Mouse (Mus musculus) MEL (cell line): Measurements from ENCODE around the gene Fkbp8. TPM values are rescaled to one million over a fixed set of nuclear protein-coding genes. Genes with fewer than 3 reads are reported as not detected.

Experiments
- DNase-seq: peaks from one replicate; pipeline ENCODE4 v3.0.0; 2011; ENCODE audit warnings: low read depth, low spot score
- H3K27ac ChIP-seq: 2 replicates; pipeline ENCODE4 v1.5.1; 2012; ENCODE audit warnings: low read depth, mild to moderate bottlenecking, control low read depth, low read length, moderate library complexity; ENCODE audit not compliant: control insufficient read depth
- H3K27me3 ChIP-seq, 2 experiments: fragments of 150-350 bp in 1 of 2; sonication (generic) in 1 of 2; 2 replicates each; pipeline ENCODE4 v1.6.1; 2012; ENCODE audit warnings: low read length in 2 of 2, mild to moderate bottlenecking in 2 of 2, improper control_type of control experiment in 1 of 2, moderate library complexity in 1 of 2; ENCODE audit not compliant: insufficient read depth in 2 of 2, control insufficient read depth in 1 of 2
- H3K36me3 ChIP-seq, 2 experiments: 2 replicates each; pipeline ENCODE4 v1.6.1; 2012 to 2014; ENCODE audit warnings: low read length in 2 of 2, improper control_type of control experiment in 1 of 2, inconsistent platforms in 1 of 2, mild to moderate bottlenecking in 1 of 2; ENCODE audit not compliant: insufficient read depth in 2 of 2, control insufficient read depth in 1 of 2
- H3K4me1 ChIP-seq, 2 experiments: fragments of 150-350 bp in 1 of 2; sonication (generic) in 1 of 2; 2 replicates each; pipeline ENCODE4 v1.6.1; 2012; ENCODE audit warnings: low read length in 2 of 2, improper control_type of control experiment in 1 of 2, mild to moderate bottlenecking in 1 of 2; ENCODE audit not compliant: insufficient read depth in 2 of 2, control insufficient read depth in 1 of 2
- H3K4me3 ChIP-seq, 2 experiments: fragments of 150-350 bp in 1 of 2; sonication (generic) in 1 of 2; 2 replicates each; pipeline ENCODE4 v1.5.1; 2012; ENCODE audit warnings: low read depth in 2 of 2, low read length in 2 of 2, mild to moderate bottlenecking in 2 of 2, moderate library complexity in 2 of 2, control low read depth in 1 of 2, improper control_type of control experiment in 1 of 2; ENCODE audit not compliant: control insufficient read depth in 1 of 2, insufficient read depth in 1 of 2
- H3K79me2 ChIP-seq: 2 replicates; pipeline ENCODE4 v1.6.1; 2012; ENCODE audit warnings: mild to moderate bottlenecking, low read length, moderate library complexity; ENCODE audit not compliant: control insufficient read depth, poor library complexity, insufficient read depth
- H3K9ac ChIP-seq: 2 replicates; pipeline ENCODE4 v1.6.1; 2012; ENCODE audit warnings: low read depth, mild to moderate bottlenecking, control low read depth, low read length, moderate library complexity; ENCODE audit not compliant: control insufficient read depth, poor library complexity, severe bottlenecking
- H3K9me3 ChIP-seq: fragments of 150-350 bp; sonication (generic); replicated peaks from 2 replicates; pipeline ENCODE4 v1.6.1; 2012; ENCODE audit warnings: mild to moderate bottlenecking, low read length, improper control_type of control experiment, moderate library complexity; ENCODE audit not compliant: insufficient read depth
- CHD2 ChIP-seq: IDR thresholded peaks from 2 replicates; pipeline ENCODE4 v1.6.1; 2011; ENCODE audit warnings: low read length, improper control_type of control experiment
- CTCF ChIP-seq, 3 experiments: IDR thresholded peaks in 2 of 3; conservative IDR thresholded peaks in 1 of 3; 2 replicates each; pipeline ENCODE4 v1.5.1; 2011 to 2012; ENCODE audit warnings: low read length in 3 of 3, low read depth in 2 of 3, mild to moderate bottlenecking in 2 of 3, improper control_type of control experiment in 1 of 3, inconsistent platforms in 1 of 3, mixed read lengths in 1 of 3, moderate library complexity in 1 of 3; ENCODE audit not compliant: control insufficient read depth in 1 of 3, insufficient read depth in 1 of 3, poor library complexity in 1 of 3, severe bottlenecking in 1 of 3
- ETS1 ChIP-seq: IDR thresholded peaks from 2 replicates; pipeline ENCODE4 v1.6.1; 2012; ENCODE audit warnings: low read depth, mild to moderate bottlenecking, inconsistent platforms, low read length, improper control_type of control experiment, moderate library complexity
- GABPA ChIP-seq: IDR thresholded peaks from 2 replicates; pipeline ENCODE4 v1.6.1; 2012; ENCODE audit warnings: low read depth, mild to moderate bottlenecking, inconsistent platforms, low read length, improper control_type of control experiment, moderate library complexity
- GATA1 ChIP-seq: IDR thresholded peaks from 2 replicates; pipeline ENCODE4 v1.6.1; 2011; ENCODE audit warnings: low read depth, low read length, improper control_type of control experiment
- MAZ ChIP-seq: IDR thresholded peaks from 2 replicates; pipeline ENCODE4 v1.6.1; 2012; ENCODE audit warnings: low read depth, mild to moderate bottlenecking, inconsistent platforms, low read length, improper control_type of control experiment
- MYB ChIP-seq: IDR thresholded peaks from 2 replicates; pipeline ENCODE4 v1.6.1; 2011; ENCODE audit warnings: mild to moderate bottlenecking, low read depth, low read length, improper control_type of control experiment
- MYC ChIP-seq: IDR thresholded peaks from 2 replicates; pipeline ENCODE4 v1.6.1; 2011; ENCODE audit warnings: low read depth, mild to moderate bottlenecking, low read length, improper control_type of control experiment, moderate library complexity
- NRF1 ChIP-seq: IDR thresholded peaks from 2 replicates; pipeline ENCODE4 v1.6.1; 2014; ENCODE audit warnings: low read depth, mild to moderate bottlenecking, inconsistent platforms, low read length, improper control_type of control experiment, moderate library complexity; ENCODE audit not compliant: poor library complexity, insufficient read depth, severe bottlenecking
- POLR2A ChIP-seq, 2 experiments: IDR thresholded peaks; 2 replicates each; pipeline ENCODE4 v1.6.1; 2011 to 2012; ENCODE audit warnings: low read length in 2 of 2, mild to moderate bottlenecking in 2 of 2, control low read depth in 1 of 2, improper control_type of control experiment in 1 of 2, low read depth in 1 of 2, moderate library complexity in 1 of 2; ENCODE audit not compliant: control insufficient read depth in 1 of 2, insufficient read depth in 1 of 2, poor library complexity in 1 of 2
- POLR2AphosphoS2 ChIP-seq: IDR thresholded peaks from 2 replicates; pipeline ENCODE4 v1.6.1; 2011; ENCODE audit warnings: low read length, improper control_type of control experiment
- POLR2AphosphoS5 ChIP-seq: IDR thresholded peaks from 2 replicates; pipeline ENCODE4 v1.6.1; 2012; ENCODE audit warnings: low read depth, borderline replicate concordance, mild to moderate bottlenecking, inconsistent platforms, low read length, moderate library complexity, mixed read lengths
- TBP ChIP-seq: IDR thresholded peaks from 2 replicates; pipeline ENCODE4 v1.8.0; 2011; ENCODE audit warnings: low read depth, low read length, improper control_type of control experiment
- TCF12 ChIP-seq: IDR thresholded peaks from 2 replicates; pipeline ENCODE4 v1.6.1; 2014; ENCODE audit warnings: low read depth, mild to moderate bottlenecking, inconsistent platforms, low read length, improper control_type of control experiment, moderate library complexity
- USF1 ChIP-seq: IDR thresholded peaks from 2 replicates; pipeline ENCODE4 v1.6.1; 2014; ENCODE audit warnings: low read depth, mild to moderate bottlenecking, inconsistent platforms, low read length, improper control_type of control experiment, moderate library complexity
- ZMIZ1 ChIP-seq: IDR thresholded peaks from 2 replicates; pipeline ENCODE4 v1.6.1; 2012; ENCODE audit warnings: low read depth, mild to moderate bottlenecking, inconsistent platforms, low read length, improper control_type of control experiment, moderate library complexity
- ZNF384 ChIP-seq: IDR thresholded peaks from 2 replicates; pipeline ENCODE4 v1.6.1; 2012; ENCODE audit warnings: low read depth, mild to moderate bottlenecking, inconsistent platforms, low read length, improper control_type of control experiment
- polyA plus RNA-seq, 2 experiments: library from polyadenylated mRNA; stranded (reverse) in 1 of 2; unstranded in 1 of 2; fragments of >175 nt in 1 of 2; fragments of >200 nt in 1 of 2; gene quantifications; 2 replicates each; pipeline versions ENCODE4 v1.2.1 to v1.2.4; 2012; ENCODE audit warnings: low replicate concordance in 2 of 2, low read depth in 1 of 2; ENCODE audit not compliant: insufficient read length in 2 of 2, insufficient read depth in 1 of 2, missing spikeins in 1 of 2
- total RNA-seq: library from RNA; depleted of rRNA; stranded (reverse); fragments of 300-350 nt; gene quantifications from 2 replicates; pipeline ENCODE4 v1.2.3, GENCODE M21; 2012

Gene Fkbp8
- total and polyA plus RNA-seq, 3 experiments, result 215 to 349 TPM; not detected in 1

GRCm38 (mm10) chr8:70490061-70490879, 37.3 kb upstream of the Fkbp8 start:
- H3K9me3 ChIP-seq, result no peaks in the 10 kb centered on the region
- no peak for TF ChIP-seq CTCF (IDR thresholded peaks at IDR 0.05 in 2 of 3, conservative IDR thresholded peaks at IDR 0.05 in 1 of 3; ENCODE audit: control insufficient read depth in 1 of 3, insufficient read depth in 1 of 3, low read depth in 2 of 3, low read length in 3 of 3, poor library complexity in 1 of 3, severe bottlenecking in 1 of 3)
- TF ChIP-seq MYC, result no peak
- no peak for TF ChIP-seq USF1
- TF ChIP-seq ZMIZ1, result no peak
- TF ChIP-seq MAZ, result no peak
- no peak for TF ChIP-seq POLR2A (IDR thresholded peaks at IDR 0.05; ENCODE audit: control insufficient read depth in 1 of 2, insufficient read depth in 1 of 2, low read depth in 1 of 2, low read length in 2 of 2, poor library complexity in 1 of 2)
- no peak for TF ChIP-seq ETS1
- no peak for TF ChIP-seq POLR2AphosphoS2
- TF ChIP-seq TBP, result no peak
- TF ChIP-seq POLR2AphosphoS5, result no peak
- TF ChIP-seq MYB, result no peak
- no peak for TF ChIP-seq GATA1
- TF ChIP-seq NRF1, result no peak
- TF ChIP-seq CHD2, result no peak
- no peak overlapping the region for H3K4me3 ChIP-seq
- no peak overlapping the region for H3K9ac ChIP-seq
- H3K36me3 ChIP-seq, result no peaks in the 10 kb centered on the region
- H3K4me1 ChIP-seq, result no peaks in the 10 kb centered on the region
- no peak for DNase-seq
- H3K27me3 ChIP-seq, result no peaks in the 10 kb centered on the region; a peak in 1 of 4 replicates
- H3K27ac ChIP-seq, result no peak overlapping the region
- no peaks in the 10 kb centered on the region for H3K79me2 ChIP-seq

- H3K4me1 ChIP-seq, result no peaks in the 10 kb centered on the region
Observed at GRCm38 (mm10) chr8:70490880-70491495, 36.5 kb upstream of the Fkbp8 start.

More at GRCm38 (mm10) chr8:70490880-70491495, 36.5 kb upstream of the Fkbp8 start:
- H3K9me3 ChIP-seq, result no peaks in the 10 kb centered on the region
- no peak overlapping the region for H3K27ac ChIP-seq
- no peak overlapping the region for H3K9ac ChIP-seq
- TF ChIP-seq TCF12 (no peak), ZNF384 (no peak), GABPA (no peak)
- H3K4me3 ChIP-seq, result no peak overlapping the region
- no peak for DNase-seq
- H3K79me2 ChIP-seq, result no peaks in the 10 kb centered on the region
- H3K27me3 ChIP-seq, result no peaks in the 10 kb centered on the region
- no peaks in the 10 kb centered on the region for H3K36me3 ChIP-seq
